Mouse (Mus musculus) heart, embryonic 15.5 days (tissue): Measurements from ENCODE around the gene Tecta. TPM values are rescaled to one million over a fixed set of nuclear protein-coding genes. Genes with fewer than 3 reads are reported as not detected.

ENCODE experiments used
- ATAC-seq: fragments of 200-750 bp; cut with Nextera tagmentation; replicated peaks from 2 replicates; pipeline ENCODE4 v1.8.0; 2017; ENCODE audit warnings: low read depth, moderate TSS enrichment; ENCODE audit not compliant: insufficient number of reproducible peaks, insufficient read depth, low FRiP score
- H3K27ac ChIP-seq: fragments of 300-500 bp; sonication (generic); 2 replicates; pipeline ENCODE4 v1.5.1; 2015; ENCODE audit warnings: mild to moderate bottlenecking, inconsistent platforms
- H3K27me3 ChIP-seq: fragments of 300-500 bp; sonication (generic); 2 replicates; pipeline ENCODE4 v1.6.1; 2015; ENCODE audit warnings: inconsistent platforms
- H3K36me3 ChIP-seq: fragments of 300-500 bp; sonication (generic); 2 replicates; pipeline ENCODE4 v1.6.1; 2015; ENCODE audit warnings: mild to moderate bottlenecking, inconsistent platforms
- H3K4me1 ChIP-seq: fragments of 300-500 bp; sonication (generic); replicated peaks from 2 replicates; pipeline ENCODE4 v1.6.1; 2015; ENCODE audit warnings: inconsistent platforms
- H3K4me2 ChIP-seq: fragments of 300-500 bp; sonication (generic); 2 replicates; pipeline ENCODE4 v1.6.1; 2015; ENCODE audit warnings: inconsistent platforms, mild to moderate bottlenecking, moderate library complexity
- H3K4me3 ChIP-seq: fragments of 300-500 bp; sonication (generic); 2 replicates; pipeline ENCODE4 v1.5.1; 2015; ENCODE audit warnings: mild to moderate bottlenecking, inconsistent platforms
- H3K9ac ChIP-seq: fragments of 300-500 bp; sonication (generic); 2 replicates; pipeline ENCODE4 v1.6.1; 2015; ENCODE audit warnings: mild to moderate bottlenecking, inconsistent platforms
- H3K9me3 ChIP-seq: fragments of 300-500 bp; sonication (generic); replicated peaks from 2 replicates; pipeline ENCODE4 v1.6.1; 2016; ENCODE audit warnings: inconsistent platforms
- WGBS: fragments of 180-500 bp; shearing (Covaris S2); methylation state at CpG from one replicate; pipeline ENCODE4 v1.1.7; 2015; ENCODE audit warnings: mixed read lengths; 5-methylcytosine and 5-hydroxymethylcytosine counted together
- polyA plus RNA-seq: library from polyadenylated mRNA; unstranded; fragments of >200 nt; fragmentation: Nextera tagmentation; extraction: Ambion mirVana; gene quantifications from 2 replicates; pipeline ENCODE4 v1.2.1, GENCODE M21; 2015

The Tecta gene
- polyA plus RNA-seq, result 0.04 and 0.10 TPM in 2 replicates

DNA sequence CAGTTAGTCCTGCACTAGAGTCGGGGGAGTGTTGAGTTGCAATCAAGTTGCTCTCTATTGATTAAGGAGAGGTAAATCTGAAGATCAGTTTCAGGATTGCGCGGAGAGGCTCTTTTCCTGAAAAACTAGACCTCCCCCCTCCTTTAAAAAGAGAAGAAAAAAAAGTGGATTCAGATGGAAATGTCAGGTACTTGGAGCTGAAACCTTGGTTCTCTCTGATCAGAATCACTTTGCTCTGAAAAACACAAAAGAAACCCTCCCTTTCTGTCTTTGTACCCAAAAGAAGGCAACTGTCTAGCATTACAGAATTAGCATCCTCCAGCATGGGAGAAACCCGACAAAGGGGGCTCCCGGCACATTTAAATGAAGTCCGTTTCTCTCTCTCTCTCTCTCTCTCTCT lies at the start of gene Tecta:
Tecta (minus strand) TSS at position 101 of the 400 bp plus-strand sequence.
- H3K9ac ChIP-seq, result no peak within 1 kb of the TSS
- no peak within 1 kb of the TSS for H3K27ac ChIP-seq
- no peak within 1 kb of the TSS for H3K4me3 ChIP-seq
- WGBS, result 74% methylated on average over 6 of the region's 6 CpGs
- no peak for ATAC-seq
- H3K36me3 ChIP-seq, result no peaks in the 10 kb centered on the region
- 0 out of 2 replicates have a peak, but pooled peaks cover 4% of the 10 kb centered on the region for H3K27me3 ChIP-seq
- H3K4me2 ChIP-seq, result no peak within 1 kb of the TSS
- peaks cover 5% of the 10 kb centered on the region for H3K4me1 ChIP-seq
- H3K9me3 ChIP-seq, result no peaks in the 10 kb centered on the region

DNA sequence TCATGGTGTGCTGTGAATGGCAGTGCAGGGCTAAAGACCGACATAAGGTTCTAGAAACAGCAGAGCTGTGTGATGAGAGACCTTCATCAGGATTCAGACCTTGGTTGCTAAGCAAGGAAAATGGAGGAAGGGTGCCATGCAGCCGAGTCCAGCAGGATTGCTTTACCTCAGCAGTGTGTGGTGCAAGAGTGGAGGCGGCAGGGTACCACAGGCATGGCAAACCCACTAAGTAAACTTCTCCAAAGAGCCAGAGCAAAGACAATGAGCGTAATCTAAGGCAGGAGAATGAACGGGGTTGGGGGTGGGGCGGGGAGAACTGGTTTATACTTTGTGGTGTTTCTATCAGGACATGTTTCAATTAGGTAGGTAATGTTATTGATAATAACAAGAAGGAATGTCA lies 49.3 kb upstream of the Tecta start:
- Histone ChIP-seq H3K9ac (no peak overlapping the region), H3K4me2 (no peak overlapping the region), H3K9me3 (no peaks in the 10 kb centered on the region), H3K36me3 (no peaks in the 10 kb centered on the region), H3K4me1 (no peaks in the 10 kb centered on the region), H3K27me3 (no peaks in the 10 kb centered on the region; the same call in 1 of the 2 replicates), H3K4me3 (no peak overlapping the region), H3K27ac (no peak overlapping the region)
- ATAC-seq, result no peak
- WGBS, result 85% methylated on average over 6 of the region's 6 CpGs

DNA sequence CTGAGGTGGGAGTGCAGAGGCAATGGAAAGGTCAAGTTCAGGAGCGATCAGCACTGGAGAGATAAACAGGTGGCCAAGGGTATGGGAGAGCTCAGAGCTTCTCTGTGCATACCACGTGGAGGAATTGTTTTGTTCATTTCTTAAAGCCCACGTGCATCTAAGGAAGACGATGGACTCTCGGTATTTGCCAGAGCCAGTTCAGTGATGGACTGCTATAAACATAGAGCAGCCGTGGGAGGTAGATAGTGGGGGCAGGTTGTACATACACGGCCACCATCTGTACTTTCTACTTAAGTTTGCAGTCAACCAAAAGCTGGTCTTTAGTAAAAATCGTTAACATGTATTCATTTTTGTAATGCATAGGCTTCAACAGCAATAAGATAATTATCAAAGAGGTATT lies 42.4 kb upstream of the Tecta start:
- 89% methylated on average over 8 of the region's 8 CpGs for WGBS
- Histone ChIP-seq H3K4me1 (no peaks in the 10 kb centered on the region), H3K9ac (no peak overlapping the region), H3K4me2 (no peak overlapping the region), H3K36me3 (peaks cover 8% of the 10 kb centered on the region; the same call in 1 of the 2 replicates), H3K4me3 (no peak overlapping the region), H3K9me3 (no peaks in the 10 kb centered on the region), H3K27me3 (no peaks in the 10 kb centered on the region), H3K27ac (no peak overlapping the region)
- no peak for ATAC-seq

DNA sequence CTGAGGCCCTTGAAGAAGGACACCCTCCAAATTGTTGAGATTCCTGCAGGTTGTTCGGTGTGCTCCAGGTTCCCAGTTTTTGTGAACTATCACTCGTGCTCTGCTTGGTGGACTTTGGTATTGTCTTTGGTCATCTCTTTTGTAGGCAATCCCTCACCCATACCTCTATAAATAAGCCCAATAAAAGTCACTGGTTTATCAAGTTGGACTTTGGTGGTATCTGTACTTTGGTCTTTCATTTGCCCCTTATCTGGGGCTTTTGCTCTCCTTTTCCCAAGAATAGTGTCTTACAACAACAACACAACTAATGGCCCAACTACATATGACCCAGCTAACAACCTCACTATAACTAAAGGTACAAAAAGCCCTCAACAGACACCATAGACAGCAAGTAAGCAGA lies 41.5 kb upstream of the Tecta start:
- Histone ChIP-seq H3K9me3 (no peaks in the 10 kb centered on the region), H3K9ac (no peak overlapping the region), H3K27me3 (no peaks in the 10 kb centered on the region), H3K4me3 (no peak overlapping the region), H3K4me2 (no peak overlapping the region), H3K4me1 (no peaks in the 10 kb centered on the region), H3K27ac (no peak overlapping the region), H3K36me3 (peaks cover 8% of the 10 kb centered on the region; the same call in 1 of the 2 replicates)
- 94% methylated on average over 2 of the region's 2 CpGs for WGBS
- ATAC-seq, result no peak

DNA sequence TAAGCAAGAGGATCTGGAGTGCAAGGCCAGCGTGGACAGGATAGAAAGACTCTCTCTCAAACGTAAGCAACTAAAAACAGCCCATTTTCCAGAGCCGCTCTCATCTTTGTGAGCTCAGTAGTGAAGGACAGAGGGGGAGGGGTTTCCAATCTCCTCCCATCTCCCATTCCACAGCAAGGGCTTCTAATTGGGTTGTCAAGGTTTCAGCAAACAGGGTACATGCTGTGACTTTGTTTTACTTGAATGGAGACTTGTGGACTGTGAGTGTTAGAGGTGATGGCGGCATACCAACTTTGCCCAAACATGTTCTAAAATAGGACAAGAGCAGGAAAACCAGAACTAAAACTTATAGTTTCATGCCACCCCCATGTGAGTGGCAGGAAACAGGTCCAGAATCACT lies 39.7 kb upstream of the Tecta start:
- Histone ChIP-seq H3K9ac (no peak overlapping the region), H3K27me3 (no peaks in the 10 kb centered on the region), H3K4me1 (no peaks in the 10 kb centered on the region), H3K27ac (no peak overlapping the region), H3K9me3 (no peaks in the 10 kb centered on the region), H3K4me2 (no peak overlapping the region), H3K4me3 (no peak overlapping the region), H3K36me3 (peaks cover 8% of the 10 kb centered on the region; the same call in 1 of the 2 replicates)
- 72% methylated on average over 4 of the region's 4 CpGs for WGBS
- ATAC-seq, result no peak

DNA sequence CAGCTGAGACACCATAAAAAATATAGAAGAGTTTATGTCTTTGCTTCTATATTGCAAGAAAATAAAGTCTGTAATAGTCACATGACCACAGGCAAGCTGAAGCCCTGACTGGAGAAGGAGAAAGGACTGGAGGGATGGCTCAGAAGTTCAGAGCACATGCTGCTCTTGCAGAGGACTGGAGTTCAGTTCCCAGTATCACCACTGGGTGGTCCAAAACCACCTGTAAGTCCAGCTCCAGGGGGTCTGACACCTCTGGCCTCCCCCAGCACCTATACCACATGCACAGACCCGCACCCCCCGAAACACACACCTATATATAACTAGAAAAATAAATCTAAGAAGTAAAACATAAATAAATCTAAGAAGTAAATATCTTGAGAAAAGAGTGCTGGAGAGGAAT lies 32.4 kb upstream of the Tecta start:
- Histone ChIP-seq H3K4me2 (no peak overlapping the region), H3K27me3 (no peaks in the 10 kb centered on the region), H3K9ac (no peak overlapping the region), H3K4me1 (no peaks in the 10 kb centered on the region; the same call in 1 of the 2 replicates), H3K4me3 (no peak overlapping the region), H3K9me3 (no peaks in the 10 kb centered on the region), H3K36me3 (no peaks in the 10 kb centered on the region), H3K27ac (no peak overlapping the region)
- ATAC-seq, result no peak
- WGBS, result 87% methylated on average over 2 of the region's 2 CpGs

DNA sequence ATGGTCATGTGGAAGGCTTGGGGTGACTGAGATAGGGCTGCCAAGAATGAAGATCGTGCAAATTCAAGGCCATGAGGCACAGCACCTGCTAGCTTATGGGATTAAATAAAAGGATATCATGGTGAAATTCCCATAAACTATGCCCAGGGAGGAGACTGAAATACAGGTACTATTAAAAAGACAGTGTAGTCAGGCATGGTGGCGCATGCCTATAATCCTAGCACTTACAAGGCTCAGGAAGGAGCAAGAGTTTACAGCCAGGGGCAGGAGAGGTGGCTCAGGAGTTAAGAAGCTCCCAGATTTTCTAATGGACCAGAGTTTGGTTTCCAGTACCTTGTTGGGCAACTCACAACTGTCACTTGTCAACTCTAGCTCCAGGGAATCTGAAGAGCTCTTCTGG lies 31.9 kb upstream of the Tecta start:
- H3K4me2 ChIP-seq, result no peak overlapping the region
- H3K9me3 ChIP-seq, result no peaks in the 10 kb centered on the region
- 83% methylated on average over 2 of the region's 2 CpGs for WGBS
- no peak overlapping the region for H3K4me3 ChIP-seq
- no peak overlapping the region for H3K27ac ChIP-seq
- no peaks in the 10 kb centered on the region for H3K27me3 ChIP-seq
- no peak overlapping the region for H3K9ac ChIP-seq
- no peak for ATAC-seq
- no peaks in the 10 kb centered on the region; the same call in 1 of the 2 replicates for H3K4me1 ChIP-seq
- H3K36me3 ChIP-seq, result no peaks in the 10 kb centered on the region

DNA sequence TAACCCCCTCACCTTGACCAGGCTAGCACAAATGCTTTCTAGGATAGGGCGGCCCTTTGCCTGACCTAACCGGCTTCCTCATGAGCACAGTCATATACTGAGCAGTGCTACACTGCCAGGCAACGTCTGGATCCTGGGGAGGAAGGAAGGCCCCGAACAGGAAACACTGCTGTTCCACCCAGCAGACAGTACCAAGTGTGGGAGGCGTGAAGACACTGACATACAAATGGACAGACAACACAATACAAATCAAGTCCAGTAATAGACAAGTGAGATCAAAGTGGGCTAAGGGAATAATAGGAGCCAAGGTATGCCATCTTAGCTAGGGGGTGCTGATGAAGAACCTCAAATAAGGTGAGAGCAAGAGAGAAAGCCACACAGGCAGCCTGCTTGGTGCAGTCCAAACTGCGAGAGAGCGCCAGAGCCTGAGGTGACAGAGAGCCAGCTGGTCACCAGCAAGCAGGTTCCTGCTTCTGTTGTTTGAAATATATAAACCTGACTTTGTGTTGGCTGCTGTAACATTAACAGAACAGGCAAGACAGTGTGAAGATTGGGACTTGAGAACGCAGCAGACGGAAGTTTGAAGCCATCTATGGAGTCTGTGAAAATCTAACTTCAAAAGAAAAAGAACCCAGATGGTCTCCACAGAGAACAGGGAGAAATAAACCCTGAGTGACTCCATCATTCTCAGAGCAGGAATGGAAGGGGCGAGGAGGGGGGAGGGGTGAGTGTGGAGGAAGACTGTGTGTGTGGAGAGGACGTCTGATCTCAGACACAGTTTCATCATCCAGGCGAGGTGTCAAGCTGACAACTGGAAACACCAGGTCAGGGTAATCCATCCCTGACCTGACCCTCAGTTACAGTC lies 28.6 kb upstream of the Tecta start:
- 0 out of 2 replicates have a peak overlapping the region, but pooled peaks have one; percentile 16 for H3K27ac ChIP-seq
- no peaks in the 10 kb centered on the region for H3K9me3 ChIP-seq
- no peaks in the 10 kb centered on the region; the same call in 1 of the 2 replicates for H3K4me1 ChIP-seq
- no peak overlapping the region for H3K9ac ChIP-seq
- WGBS, result 67% methylated on average over 12 of the region's 12 CpGs
- no peak overlapping the region for H3K4me3 ChIP-seq
- H3K27me3 ChIP-seq, result no peaks in the 10 kb centered on the region
- peak; percentile 70 for ATAC-seq
- H3K36me3 ChIP-seq, result no peaks in the 10 kb centered on the region
- no peak overlapping the region for H3K4me2 ChIP-seq

DNA sequence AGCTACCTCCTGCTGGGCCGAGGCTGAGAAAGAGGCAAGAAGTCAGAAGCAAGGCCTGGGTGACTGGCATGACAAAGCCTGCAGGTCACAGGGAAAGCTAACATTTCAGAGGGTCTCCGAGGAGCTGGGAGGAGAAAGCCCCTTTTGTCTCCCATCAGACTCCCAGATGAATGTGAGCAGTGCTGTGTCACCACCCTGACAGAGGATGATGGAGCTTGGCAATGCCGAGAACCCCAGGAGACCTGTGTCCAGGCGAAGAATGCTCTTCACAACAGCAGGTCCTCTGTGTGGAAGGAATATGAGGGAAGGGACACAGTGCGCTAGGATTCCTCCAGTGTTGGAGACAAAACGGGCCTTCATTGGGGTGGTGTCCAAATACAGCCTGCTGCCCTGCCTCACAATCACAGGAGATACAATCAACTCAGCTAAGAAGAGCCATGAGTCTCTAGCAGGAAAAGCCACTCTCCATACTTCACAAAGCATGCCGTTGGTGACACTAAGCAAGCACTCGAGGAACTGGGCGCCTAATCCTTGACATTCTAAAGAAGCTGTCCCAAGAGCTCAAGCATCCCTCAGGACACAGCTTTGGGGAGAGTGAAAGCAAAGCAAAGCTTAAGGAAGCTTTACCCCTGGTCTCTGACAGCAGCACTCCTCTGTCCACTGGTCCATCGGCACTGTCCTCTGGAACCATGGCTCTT lies 27.1 kb upstream of the Tecta start:
- ATAC-seq, result no peak

DNA sequence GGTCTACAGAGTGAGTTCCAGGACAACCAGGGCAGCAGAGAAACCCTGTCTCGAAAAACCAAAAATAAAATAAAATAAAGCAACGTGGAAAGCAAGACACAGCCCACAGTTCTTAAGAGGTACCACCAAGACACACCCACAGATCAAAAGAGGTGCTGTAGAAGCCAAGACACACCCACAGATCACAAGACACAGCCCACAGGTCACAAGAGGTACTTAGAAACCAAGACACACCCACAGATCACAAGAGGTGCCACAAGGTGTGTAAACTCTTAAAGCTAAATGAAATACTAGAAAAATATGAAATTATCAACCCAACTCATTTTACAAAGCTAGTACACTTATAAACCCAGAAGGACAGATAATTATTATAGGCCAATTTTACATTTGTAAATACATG lies 23.9 kb upstream of the Tecta start:
- no peaks in the 10 kb centered on the region for H3K27me3 ChIP-seq
- ATAC-seq, result no peak
- no peaks in the 10 kb centered on the region; the same call in 1 of the 2 replicates for H3K4me1 ChIP-seq
- no peak overlapping the region for H3K4me3 ChIP-seq
- H3K9me3 ChIP-seq, result no peaks in the 10 kb centered on the region
- H3K27ac ChIP-seq, result no peak overlapping the region
- WGBS, result 81% methylated on average over 2 of the region's 2 CpGs
- no peak overlapping the region for H3K9ac ChIP-seq
- no peak overlapping the region for H3K4me2 ChIP-seq
- no peaks in the 10 kb centered on the region for H3K36me3 ChIP-seq

More for the DNA sequence above, 27.1 kb upstream of the Tecta start:
- Histone ChIP-seq H3K27ac (no peak overlapping the region), H3K4me2 (no peak overlapping the region), H3K4me3 (no peak overlapping the region), H3K36me3 (no peaks in the 10 kb centered on the region), H3K27me3 (no peaks in the 10 kb centered on the region), H3K9me3 (no peaks in the 10 kb centered on the region), H3K9ac (no peak overlapping the region), H3K4me1 (no peaks in the 10 kb centered on the region; the same call in 1 of the 2 replicates)
- 58% methylated on average over 10 of the region's 10 CpGs for WGBS

DNA sequence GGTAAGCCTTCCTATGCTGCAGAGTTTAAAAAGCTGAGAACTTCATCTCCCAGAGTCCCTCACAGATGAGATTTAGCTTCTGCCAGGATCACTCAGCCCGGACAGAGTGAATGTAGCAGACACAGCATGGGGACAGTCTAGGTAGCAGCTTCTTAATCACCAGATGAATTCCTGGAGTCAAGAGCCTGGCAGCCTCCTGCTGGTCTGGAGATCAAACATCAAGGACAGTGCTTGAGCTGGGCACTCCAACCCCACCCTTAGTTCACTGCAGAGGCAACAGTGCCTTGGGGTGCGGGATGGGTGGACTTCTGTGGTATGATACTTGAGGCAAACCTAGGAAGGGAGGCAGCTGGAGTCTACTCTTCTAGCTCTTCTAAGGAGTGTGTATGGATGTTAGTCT lies 20.0 kb upstream of the Tecta start:
- H3K4me1 ChIP-seq, result peaks cover 9% of the 10 kb centered on the region; the same call in 1 of the 2 replicates
- H3K9ac ChIP-seq, result no peak overlapping the region
- H3K27ac ChIP-seq, result no peak overlapping the region
- no peak overlapping the region for H3K4me3 ChIP-seq
- no peaks in the 10 kb centered on the region for H3K27me3 ChIP-seq
- H3K9me3 ChIP-seq, result no peaks in the 10 kb centered on the region
- no peaks in the 10 kb centered on the region for H3K36me3 ChIP-seq
- no peak overlapping the region for H3K4me2 ChIP-seq
- WGBS, result 47% methylated on average over 2 of the region's 2 CpGs
- no peak for ATAC-seq
